Mouse (Mus musculus) embryonic fibroblast, embryonic 13.5 days (primary cell): Measurements from ENCODE around the gene Med13. TPM values are rescaled to one million over a fixed set of nuclear protein-coding genes. Genes with fewer than 3 reads are reported as not detected.
A peak's percentile ranks its signal among the peaks of the same experiment; 100 is the strongest.
"Not testable (repeated sequence)": the region's sequence is repeated elsewhere in the genome, so short reads cannot be mapped to it uniquely, and the experiment has no call there.

Source experiments
- H3K27ac ChIP-seq: 2 replicates; pipeline ENCODE4 v1.5.1; 2012; ENCODE audit warnings: low read length, control low read depth, inconsistent platforms; ENCODE audit not compliant: insufficient read depth
- H3K4me1 ChIP-seq: 2 replicates; pipeline ENCODE4 v1.6.1; 2011; ENCODE audit warnings: low read length; ENCODE audit not compliant: control insufficient read depth, insufficient read depth
- H3K4me3 ChIP-seq: 2 replicates; pipeline ENCODE4 v1.5.1; 2011; ENCODE audit warnings: mild to moderate bottlenecking, control low read depth, low read length; ENCODE audit not compliant: insufficient read depth
- CTCF ChIP-seq: IDR thresholded peaks from 2 replicates; pipeline ENCODE4 v1.5.1; 2011; ENCODE audit warnings: mild to moderate bottlenecking, control low read depth, low read length, moderate library complexity, borderline replicate concordance; ENCODE audit not compliant: insufficient read depth
- POLR2A ChIP-seq: IDR thresholded peaks from 2 replicates; pipeline ENCODE4 v1.6.1; 2011; ENCODE audit warnings: low read depth, mild to moderate bottlenecking, control low read depth, low read length, moderate library complexity
- polyA plus RNA-seq: library from polyadenylated mRNA; stranded (reverse); fragments of >200 nt; gene quantifications from 2 replicates; pipeline ENCODE4 v1.2.4, GENCODE M21; 2011; ENCODE audit warnings: low read depth; ENCODE audit not compliant: missing spikeins, insufficient read length

The Med13 gene
- polyA plus RNA-seq, 1 experiment = 57.0 TPM

GRCm38 (mm10) chr11:86310280-86310679 is 47.1 kb downstream of the Med13 start:
- Histone ChIP-seq H3K27ac (no peak overlapping the region), H3K4me3 (no peak overlapping the region), H3K4me1 (no peaks in the 10 kb centered on the region)
- TF ChIP-seq CTCF (no peak), POLR2A (no peak)

- not testable (repeated sequence) for H3K4me3 ChIP-seq, H3K4me1 ChIP-seq, H3K27ac ChIP-seq
Observed at GRCm38 (mm10) chr11:86292201-86292600, 65.2 kb downstream of the Med13 start.

GRCm38 (mm10) chr11:86291714-86292113 is 65.7 kb downstream of the Med13 start:
- Histone ChIP-seq H3K4me1 (no peaks in the 10 kb centered on the region; the same call in 1 of the 2 replicates), H3K4me3 (no peak overlapping the region), H3K27ac (no peak overlapping the region)
- TF ChIP-seq CTCF (no peak), POLR2A (no peak)

- no peak for TF ChIP-seq POLR2A
- no peak for TF ChIP-seq CTCF
- Histone ChIP-seq H3K4me1 (no peaks in the 10 kb centered on the region), H3K4me3 (no peak overlapping the region), H3K27ac (no peak overlapping the region)
Observed at GRCm38 (mm10) chr11:86285729-86286128, 71.7 kb downstream of the Med13 start.

- Histone ChIP-seq H3K4me1 (no peaks in the 10 kb centered on the region), H3K4me3 (no peak overlapping the region), H3K27ac (no peak overlapping the region)
- TF ChIP-seq POLR2A (no peak), CTCF (no peak)
Observed at GRCm38 (mm10) chr11:86278442-86279102, 78.8 kb downstream of the Med13 start.

GRCm38 (mm10) chr11:86257460-86258076 is 99.8 kb downstream of the Med13 start, which contains the start of gene Ints2:
Ints2 (minus strand) TSS chr11:86257575.
- peaks cover 5% of the 10 kb centered on the region; the same call in 1 of the 2 replicates for H3K4me1 ChIP-seq
- TF ChIP-seq CTCF = no peak
- peak; percentile 93 for TF ChIP-seq POLR2A
- peak within 1 kb of the TSS; percentile 53 for H3K27ac ChIP-seq
- peak within 1 kb of the TSS; percentile 92 for H3K4me3 ChIP-seq

- H3K4me1 ChIP-seq = peaks cover 5% of the 10 kb centered on the region; the same call in 1 of the 2 replicates
- H3K4me3 ChIP-seq = peak overlapping the region; percentile 92
- H3K27ac ChIP-seq = peak overlapping the region; percentile 30; the same call in 1 of the 2 replicates
- TF ChIP-seq CTCF (no peak), POLR2A (no peak)
Observed at GRCm38 (mm10) chr11:86257054-86257453, 100.3 kb downstream of the Med13 start.

- Histone ChIP-seq H3K4me3 (no peak overlapping the region), H3K27ac (no peak overlapping the region), H3K4me1 (peaks cover 5% of the 10 kb centered on the region; the same call in 1 of the 2 replicates)
- TF ChIP-seq POLR2A (no peak), CTCF (no peak)
Observed at GRCm38 (mm10) chr11:86253342-86253741, 104.1 kb downstream of the Med13 start.

- TF ChIP-seq POLR2A = no peak
- TF ChIP-seq CTCF = no peak
- no peaks in the 10 kb centered on the region for H3K4me1 ChIP-seq
- H3K27ac ChIP-seq = no peak overlapping the region
- no peak overlapping the region for H3K4me3 ChIP-seq
Observed at GRCm38 (mm10) chr11:86232446-86232845, 125.0 kb downstream of the Med13 start.

GRCm38 (mm10) chr11:86231781-86232350 is 125.5 kb downstream of the Med13 start:
- Histone ChIP-seq H3K27ac (no peak overlapping the region), H3K4me3 (no peak overlapping the region), H3K4me1 (no peaks in the 10 kb centered on the region)
- TF ChIP-seq CTCF = no peak
- no peak for TF ChIP-seq POLR2A
